Mouse (Mus musculus): Measurements from ENCODE around the gene Tars. TPM values are rescaled to one million over a fixed set of nuclear protein-coding genes. Genes with fewer than 3 reads are reported as not detected.

Tars gene
- 25.5 and 33.3 TPM in 2 replicates for polyA plus RNA-seq (2012)

DNA sequence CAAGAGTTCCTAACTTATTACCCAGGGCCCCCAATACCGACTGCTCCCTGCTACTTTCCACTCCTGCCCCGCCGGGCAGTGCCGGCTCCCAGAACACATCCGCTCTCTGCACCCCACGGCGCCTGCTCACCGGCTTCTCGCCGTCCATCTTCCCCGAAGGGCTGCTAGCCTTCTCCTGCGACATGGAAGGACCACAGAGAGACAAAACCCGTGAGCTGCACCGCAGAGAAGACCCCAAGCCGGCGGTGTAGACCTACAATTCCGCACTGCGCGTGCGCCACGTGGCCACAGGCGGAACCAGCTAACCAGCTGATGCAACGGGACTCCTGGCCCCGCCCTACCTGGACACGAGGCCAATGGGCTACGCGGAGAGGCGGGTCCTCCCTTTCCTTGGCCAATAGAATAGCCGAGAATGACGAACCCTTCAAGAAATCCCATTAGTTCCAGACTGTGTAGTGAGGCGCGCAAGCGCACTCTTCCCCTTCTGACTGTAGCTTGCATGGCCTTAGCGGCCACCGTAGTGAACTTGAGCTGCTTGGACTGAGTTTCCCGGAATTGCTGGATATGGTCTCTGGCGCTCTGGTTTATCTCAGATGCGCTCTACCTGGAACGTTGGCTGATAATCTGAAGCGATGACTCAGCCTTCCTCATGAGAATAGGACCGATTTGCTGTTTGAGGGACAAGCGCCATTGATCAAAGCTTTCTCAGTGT is at the start of gene Tars:
Tars (minus strand) TSS at position 310 of the 712 bp plus-strand sequence.

All from megakaryocyte-erythroid progenitor cell, adult 5 weeks (primary cell).